Mouse (Mus musculus) bone marrow macrophage, adult 2 months (primary cell): ENCODE results near the gene Specc1l. TPM values are rescaled to one million over a fixed set of nuclear protein-coding genes. Genes with fewer than 3 reads are reported as not detected.
A peak's percentile ranks its signal among the peaks of the same experiment; 100 is the strongest.

Source experiments
- H3K27ac ChIP-seq: 2 replicates; pipeline ENCODE4 v1.5.1; 2012; ENCODE audit warnings: low read depth, low read length; ENCODE audit not compliant: insufficient read depth
- H3K4me1 ChIP-seq: 2 replicates; pipeline ENCODE4 v1.6.1; 2012; ENCODE audit warnings: low read length; ENCODE audit not compliant: control insufficient read depth, insufficient read depth
- H3K4me3 ChIP-seq: 2 replicates; pipeline ENCODE4 v1.5.1; 2012; ENCODE audit warnings: mild to moderate bottlenecking, low read length, moderate library complexity; ENCODE audit not compliant: insufficient read depth
- CTCF ChIP-seq: IDR thresholded peaks from 2 replicates; pipeline ENCODE4 v1.5.1; 2012; ENCODE audit warnings: low read depth, mild to moderate bottlenecking, low read length, moderate library complexity
- POLR2A ChIP-seq: IDR thresholded peaks from 2 replicates; pipeline ENCODE4 v1.6.1; 2012; ENCODE audit warnings: mild to moderate bottlenecking, low read depth, low read length, borderline replicate concordance
- polyA plus RNA-seq: library from polyadenylated mRNA; stranded (reverse); fragments of >200 nt; gene quantifications from 2 replicates; pipeline ENCODE4 v1.2.4, GENCODE M21; 2012; ENCODE audit not compliant: missing spikeins, insufficient read depth, insufficient read length

Specc1l gene
- polyA plus RNA-seq, 1 experiment: 41.4 TPM

- Histone ChIP-seq H3K4me3 (no peak overlapping the region; the same call in 1 of the 2 replicates), H3K27ac (peak overlapping the region; percentile 90), H3K4me1 (peaks cover 42% of the 10 kb centered on the region)
- TF ChIP-seq CTCF (no peak), POLR2A (no peak)
Measured at GRCm38 (mm10) chr10:75222611-75222998, 10.7 kb downstream of the Specc1l start.

GRCm38 (mm10) chr10:75224154-75224553 lies 12.3 kb downstream of the Specc1l start:
- peaks cover 42% of the 10 kb centered on the region for H3K4me1 ChIP-seq
- no peak overlapping the region for H3K27ac ChIP-seq
- no peak for TF ChIP-seq CTCF
- no peak for TF ChIP-seq POLR2A
- H3K4me3 ChIP-seq: no peak overlapping the region

- peaks cover 42% of the 10 kb centered on the region for H3K4me1 ChIP-seq
- TF ChIP-seq CTCF (no peak), POLR2A (no peak)
- no peak overlapping the region for H3K27ac ChIP-seq
- no peak overlapping the region for H3K4me3 ChIP-seq
Measured at GRCm38 (mm10) chr10:75224630-75225029, 12.8 kb downstream of the Specc1l start.

- TF ChIP-seq CTCF (no peak), POLR2A (no peak)
- peaks cover 25% of the 10 kb centered on the region for H3K4me1 ChIP-seq
- no peak overlapping the region for H3K27ac ChIP-seq
- no peak overlapping the region for H3K4me3 ChIP-seq
Measured at GRCm38 (mm10) chr10:75227381-75227780, 15.5 kb downstream of the Specc1l start.

GRCm38 (mm10) chr10:75230572-75230971 lies 18.7 kb downstream of the Specc1l start:
- Histone ChIP-seq H3K4me1 (peaks cover 10% of the 10 kb centered on the region), H3K4me3 (no peak overlapping the region), H3K27ac (no peak overlapping the region)
- TF ChIP-seq CTCF: no peak
- no peak for TF ChIP-seq POLR2A

GRCm38 (mm10) chr10:75231876-75232275 lies 20.0 kb downstream of the Specc1l start:
- peaks cover 8% of the 10 kb centered on the region for H3K4me1 ChIP-seq
- no peak overlapping the region for H3K4me3 ChIP-seq
- no peak overlapping the region for H3K27ac ChIP-seq
- TF ChIP-seq POLR2A: no peak
- no peak for TF ChIP-seq CTCF

- Histone ChIP-seq H3K27ac (no peak overlapping the region), H3K4me1 (peaks cover 5% of the 10 kb centered on the region), H3K4me3 (no peak overlapping the region)
- no peak for TF ChIP-seq CTCF
- no peak for TF ChIP-seq POLR2A
Measured at GRCm38 (mm10) chr10:75232612-75233155, 20.8 kb downstream of the Specc1l start.

- Histone ChIP-seq H3K27ac (no peak overlapping the region), H3K4me3 (no peak overlapping the region), H3K4me1 (peaks cover 5% of the 10 kb centered on the region)
- no peak for TF ChIP-seq CTCF
- TF ChIP-seq POLR2A: no peak
Measured at GRCm38 (mm10) chr10:75233489-75233888, 21.6 kb downstream of the Specc1l start.

- TF ChIP-seq CTCF (no peak), POLR2A (no peak)
- no peak overlapping the region for H3K4me3 ChIP-seq
- H3K27ac ChIP-seq: no peak overlapping the region
- H3K4me1 ChIP-seq: peaks cover 5% of the 10 kb centered on the region
Measured at GRCm38 (mm10) chr10:75235726-75236125, 23.9 kb downstream of the Specc1l start.

- Histone ChIP-seq H3K4me1 (peaks cover 2% of the 10 kb centered on the region), H3K27ac (no peak overlapping the region), H3K4me3 (no peak overlapping the region)
- no peak for TF ChIP-seq POLR2A
- TF ChIP-seq CTCF: no peak
Measured at GRCm38 (mm10) chr10:75236156-75236555, 24.3 kb downstream of the Specc1l start.
